Mouse (Mus musculus) E14TG2a.4 (cell line): ENCODE data around the gene 4931414P19Rik.

Source experiments
- CTCF ChIP-seq: conservative IDR thresholded peaks from 2 replicates; pipeline ENCODE4 v1.5.1; 2014; ENCODE audit warnings: low read length
- NANOG ChIP-seq: IDR thresholded peaks from 2 replicates; pipeline ENCODE4 v1.6.1; 2014; ENCODE audit warnings: borderline replicate concordance, low read length, mixed read lengths
- POU5F1 ChIP-seq: IDR thresholded peaks from 2 replicates; pipeline ENCODE4 v1.6.1; 2014; ENCODE audit warnings: low read length, borderline replicate concordance

DNA sequence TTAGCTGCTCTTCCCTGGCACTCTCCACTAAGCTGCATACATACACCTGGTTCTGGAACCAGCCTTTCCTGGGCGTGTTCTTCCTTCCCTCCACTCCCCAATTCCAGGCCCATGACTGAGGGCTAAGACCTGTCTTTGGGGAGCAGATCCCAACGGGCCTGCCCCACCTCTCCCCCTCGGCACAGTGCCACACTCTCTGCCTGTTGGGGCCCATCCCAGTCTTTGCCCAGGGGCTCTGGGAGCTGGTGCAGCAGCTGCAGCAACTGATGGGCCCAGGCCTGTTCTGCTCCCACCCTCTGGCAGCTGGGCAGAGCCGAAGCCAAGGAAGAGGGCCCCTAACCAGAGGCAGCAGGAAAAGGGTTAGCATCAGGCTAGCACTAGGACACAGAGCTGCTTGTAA lies 31.5 kb downstream of the 4931414P19Rik start:
- no peak for TF ChIP-seq POU5F1
- TF ChIP-seq CTCF, result no peak
- no peak for TF ChIP-seq NANOG
